Mouse (Mus musculus): ENCODE data around the gene Dnajb14. TPM values are rescaled to one million over a fixed set of nuclear protein-coding genes. Genes with fewer than 3 reads are reported as not detected.

Gene Dnajb14
- 16.6 TPM for polyA plus RNA-seq (2021)

GRCm38 (mm10) chr3:137867437-137868093 lies at the start of gene Dnajb14:
Dnajb14 (plus strand) TSS chr3:137867675.
- CTCF ChIA-PET, result interaction anchor here (0.8 to 1.3 kb wide), 6 partner anchors 17 to 277 kb away, joined by 3 to 6 read pairs (median 4); partner anchors contain the start of gene Mttp
- in situ Hi-C loops (cut with MboI; ENCODE audit: low pct_unique_long_range_greater_than_20kb), result loop anchor here (5.0 kb wide), 1 partner anchor 275 kb away; the partner anchor contains the start of genes Mttp and Trmt10a
- ATAC-seq, result peak; percentile 22
- no peak for TF ChIP-seq CTCF (IDR thresholded peaks at IDR 0.05)
- POLR2A ChIA-PET, result interaction anchor here (0.6 to 2.1 kb wide), 6 partner anchors 9 to 276 kb away, joined by 3 to 14 read pairs (median 7); partner anchors contain the start of gene Trmt10a
- H3K27me3 ChIP-seq, result no peaks in the 10 kb centered on the region
- no peak for DNase-seq (ENCODE audit: low read depth, low spot score)

- H3K27me3 ChIP-seq, result no peaks in the 10 kb centered on the region
- CTCF ChIA-PET, result interaction anchor here (0.9 to 3.0 kb wide), 8 partner anchors 11 to 43 kb away, joined by 3 to 12 read pairs (median 3); no protein-coding TSS in a partner anchor
- POLR2A ChIA-PET, result interaction anchor here (0.6 kb wide), 1 partner anchor 32 kb away, joined by 4 read pairs; no protein-coding TSS in a partner anchor
- no peak for DNase-seq (ENCODE audit: low read depth, low spot score)
- peak; percentile 43 for TF ChIP-seq CTCF (IDR thresholded peaks at IDR 0.05)
- in situ Hi-C loops (cut with MboI; ENCODE audit: low pct_unique_long_range_greater_than_20kb), result no loop called here
- no peak for ATAC-seq
Observed at GRCm38 (mm10) chr3:137818713-137819112, 48.8 kb upstream of the Dnajb14 start.

- in situ Hi-C loops (cut with MboI; ENCODE audit: low pct_unique_long_range_greater_than_20kb), result no loop called here
- H3K27me3 ChIP-seq, result no peaks in the 10 kb centered on the region
- DNase-seq (ENCODE audit: low read depth, low spot score), result no peak
- CTCF ChIA-PET, result interaction anchor here (0.9 kb wide), 1 partner anchor 8 kb away, joined by 3 read pairs; no protein-coding TSS in a partner anchor
- no peak for TF ChIP-seq CTCF (IDR thresholded peaks at IDR 0.05)
- ATAC-seq, result no peak
- POLR2A ChIA-PET, result interaction anchor here (0.5 kb wide), 1 partner anchor 29 kb away, joined by 4 read pairs; no protein-coding TSS in a partner anchor
Observed at GRCm38 (mm10) chr3:137820688-137821467, 46.6 kb upstream of the Dnajb14 start.

- DNase-seq (ENCODE audit: low read depth, low spot score), result no peak
- POLR2A ChIA-PET, result no interaction called here
- no peak for TF ChIP-seq CTCF (IDR thresholded peaks at IDR 0.05)
- H3K27me3 ChIP-seq, result no peaks in the 10 kb centered on the region
- CTCF ChIA-PET, result interaction anchor here (1.2 kb wide), 1 partner anchor 14 kb away, joined by 3 read pairs; no protein-coding TSS in a partner anchor
- in situ Hi-C loops (cut with MboI; ENCODE audit: low pct_unique_long_range_greater_than_20kb), result no loop called here
- ATAC-seq, result no peak
Observed at GRCm38 (mm10) chr3:137823317-137823716, 44.2 kb upstream of the Dnajb14 start.

GRCm38 (mm10) chr3:137827678-137828077 lies 39.8 kb upstream of the Dnajb14 start:
- DNase-seq (ENCODE audit: low read depth, low spot score), result no peak
- ChIA-PET CTCF (interaction anchor here (1.1 to 1.4 kb wide), 3 partner anchors 22 to 51 kb away, joined by 3 to 4 read pairs (median 4); no protein-coding TSS in a partner anchor), POLR2A (no interaction called here)
- TF ChIP-seq CTCF (IDR thresholded peaks at IDR 0.05), result no peak
- ATAC-seq, result no peak
- H3K27me3 ChIP-seq, result no peaks in the 10 kb centered on the region
- in situ Hi-C loops (cut with MboI; ENCODE audit: low pct_unique_long_range_greater_than_20kb), result no loop called here

- TF ChIP-seq CTCF (IDR thresholded peaks at IDR 0.05), result no peak
- DNase-seq (ENCODE audit: low read depth, low spot score), result no peak
- ATAC-seq, result no peak
- ChIA-PET POLR2A (no interaction called here), CTCF (no interaction called here)
- no peaks in the 10 kb centered on the region for H3K27me3 ChIP-seq
- in situ Hi-C loops (cut with MboI; ENCODE audit: low pct_unique_long_range_greater_than_20kb), result no loop called here
Observed at GRCm38 (mm10) chr3:137831156-137831555, 36.3 kb upstream of the Dnajb14 start.

- CTCF ChIA-PET, result no interaction called here
- ATAC-seq, result no peak
- H3K27me3 ChIP-seq, result no peaks in the 10 kb centered on the region
- POLR2A ChIA-PET, result interaction anchor here (0.6 kb wide), 1 partner anchor 120 kb away, joined by 3 read pairs; no protein-coding TSS in a partner anchor
- no peak for TF ChIP-seq CTCF (IDR thresholded peaks at IDR 0.05)
- no peak for DNase-seq (ENCODE audit: low read depth, low spot score)
- in situ Hi-C loops (cut with MboI; ENCODE audit: low pct_unique_long_range_greater_than_20kb), result no loop called here
Observed at GRCm38 (mm10) chr3:137833128-137833527, 34.3 kb upstream of the Dnajb14 start.

- ATAC-seq (no peak), DNase-seq (ENCODE audit: low read depth, low spot score) (no peak)
- ChIA-PET POLR2A (interaction anchor here (0.6 kb wide), 1 partner anchor 119 kb away, joined by 3 read pairs; no protein-coding TSS in a partner anchor), CTCF (no interaction called here)
- TF ChIP-seq CTCF (IDR thresholded peaks at IDR 0.05), result no peak
- in situ Hi-C loops (cut with MboI; ENCODE audit: low pct_unique_long_range_greater_than_20kb), result no loop called here
- H3K27me3 ChIP-seq, result no peaks in the 10 kb centered on the region
Observed at GRCm38 (mm10) chr3:137833698-137834097, 33.8 kb upstream of the Dnajb14 start.

- H3K27me3 ChIP-seq, result no peaks in the 10 kb centered on the region
- POLR2A ChIA-PET, result no interaction called here
- in situ Hi-C loops (cut with MboI; ENCODE audit: low pct_unique_long_range_greater_than_20kb), result no loop called here
- CTCF ChIA-PET, result interaction anchor here (1.1 to 1.4 kb wide), 2 partner anchors 10 to 13 kb away, joined by 3 read pairs; no protein-coding TSS in a partner anchor
- no peak for DNase-seq (ENCODE audit: low read depth, low spot score)
- TF ChIP-seq CTCF (IDR thresholded peaks at IDR 0.05), result no peak
- ATAC-seq, result no peak
Observed at GRCm38 (mm10) chr3:137836543-137836942, 30.9 kb upstream of the Dnajb14 start.

- DNase-seq (ENCODE audit: low read depth, low spot score), result no peak
- in situ Hi-C loops (cut with MboI; ENCODE audit: low pct_unique_long_range_greater_than_20kb), result no loop called here
- no peaks in the 10 kb centered on the region for H3K27me3 ChIP-seq
- ChIA-PET CTCF (no interaction called here), POLR2A (no interaction called here)
- TF ChIP-seq CTCF (IDR thresholded peaks at IDR 0.05), result no peak
- ATAC-seq, result no peak
Observed at GRCm38 (mm10) chr3:137838160-137838559, 29.3 kb upstream of the Dnajb14 start.

Measured in Patski (cell line).